Mouse (Mus musculus): Measurements from ENCODE around the gene Eif5a. TPM values are rescaled to one million over a fixed set of nuclear protein-coding genes. Genes with fewer than 3 reads are reported as not detected.
A peak's percentile ranks its signal among the peaks of the same experiment; 100 is the strongest.
"Not testable (repeated sequence)": the region's sequence is repeated elsewhere in the genome, so short reads cannot be mapped to it uniquely, and the experiment has no call there.

Gene Eif5a
- polyA plus RNA-seq, 1 experiment from 2014 or later: 2,006 TPM

DNA sequence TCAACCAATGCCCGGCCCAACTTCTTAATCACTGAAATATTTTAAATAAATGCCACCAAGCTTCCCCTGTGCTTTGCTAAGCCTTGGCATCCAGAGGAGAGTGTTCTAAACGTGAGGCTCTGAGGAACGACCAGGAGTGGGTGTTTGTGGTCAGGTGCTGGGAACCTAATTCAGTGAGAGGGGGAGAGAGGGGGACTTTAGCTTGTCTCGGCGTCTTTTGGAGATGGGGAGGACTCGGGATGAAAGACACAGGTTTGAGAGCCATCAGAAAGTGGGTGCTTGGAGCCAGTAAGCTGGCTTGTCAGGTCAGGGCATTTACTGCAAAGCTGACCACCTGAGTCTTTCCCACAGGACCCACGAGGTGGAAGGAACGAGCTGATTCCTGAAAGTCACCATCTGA lies 10.0 kb upstream of the Eif5a start:
- Histone ChIP-seq H3K27ac (ENCODE audit: low read depth) (no peak overlapping the region), H3K9ac (no peak overlapping the region), H3K36me3 (ENCODE audit: insufficient read depth) (no peaks in the 10 kb centered on the region), H3K9me3 (ENCODE audit: low read depth, low read length) (no peaks in the 10 kb centered on the region), H3K27me3 (ENCODE audit: insufficient read depth, low read length) (peaks cover 20% of the 10 kb centered on the region), H3K4me3 (ENCODE audit: low read depth, low read length) (no peak overlapping the region), H3K4me2 (no peak overlapping the region), H3K4me1 (ENCODE audit: insufficient read depth) (peaks cover 6% of the 10 kb centered on the region; the same call in 1 of the 2 replicates)
- 64% methylated on average over 8 of the region's 8 CpGs for WGBS
- ATAC-seq (ENCODE audit: insufficient read depth) (no peak), DNase-seq (no peak)
- TF ChIP-seq CTCF (IDR thresholded peaks at IDR 0.05; ENCODE audit: low read depth): no peak

DNA sequence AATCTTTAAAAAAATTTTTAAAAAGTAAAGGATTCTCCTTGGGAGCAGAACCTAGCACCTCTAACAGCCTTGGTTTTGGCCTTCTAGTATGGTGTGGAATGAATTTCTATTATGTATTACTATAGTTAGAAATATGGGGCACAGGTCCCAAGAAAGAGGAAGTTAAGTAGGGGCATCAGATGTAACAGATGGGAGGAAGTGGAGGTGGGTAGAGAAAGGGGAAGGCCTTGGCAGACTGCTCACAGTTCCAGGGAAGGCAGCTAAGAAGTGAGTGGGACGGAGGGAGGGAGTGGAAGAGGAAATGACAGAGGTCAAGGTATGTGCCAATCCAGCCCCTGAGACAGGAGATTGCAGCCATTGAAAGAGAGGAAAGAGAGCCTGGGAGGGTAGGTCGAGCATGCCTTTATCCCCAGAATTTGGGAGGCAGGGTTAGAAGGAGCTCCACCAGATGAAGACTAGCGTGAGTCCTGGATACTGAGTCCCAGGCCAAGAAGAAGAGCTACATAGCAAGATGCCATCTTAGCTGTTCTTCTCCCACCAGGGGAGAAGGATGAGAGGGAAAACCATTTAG lies 9.3 kb upstream of the Eif5a start:
- H3K27ac ChIP-seq (ENCODE audit: low read depth): no peak overlapping the region
- H3K4me2 ChIP-seq: no peak overlapping the region
- H3K4me3 ChIP-seq (ENCODE audit: low read depth, low read length): no peak overlapping the region
- H3K9me3 ChIP-seq (ENCODE audit: low read depth, low read length): no peaks in the 10 kb centered on the region
- H3K27me3 ChIP-seq (ENCODE audit: insufficient read depth, low read length): peaks cover 15% of the 10 kb centered on the region
- H3K4me1 ChIP-seq (ENCODE audit: insufficient read depth): peaks cover 2% of the 10 kb centered on the region; the same call in 1 of the 2 replicates
- ATAC-seq (ENCODE audit: insufficient read depth): no peak
- H3K36me3 ChIP-seq (ENCODE audit: insufficient read depth): no peaks in the 10 kb centered on the region
- WGBS: 67% methylated on average over 3 of the region's 3 CpGs
- TF ChIP-seq CTCF (IDR thresholded peaks at IDR 0.05; ENCODE audit: low read depth): no peak
- H3K9ac ChIP-seq: no peak overlapping the region
- no peak for DNase-seq

DNA sequence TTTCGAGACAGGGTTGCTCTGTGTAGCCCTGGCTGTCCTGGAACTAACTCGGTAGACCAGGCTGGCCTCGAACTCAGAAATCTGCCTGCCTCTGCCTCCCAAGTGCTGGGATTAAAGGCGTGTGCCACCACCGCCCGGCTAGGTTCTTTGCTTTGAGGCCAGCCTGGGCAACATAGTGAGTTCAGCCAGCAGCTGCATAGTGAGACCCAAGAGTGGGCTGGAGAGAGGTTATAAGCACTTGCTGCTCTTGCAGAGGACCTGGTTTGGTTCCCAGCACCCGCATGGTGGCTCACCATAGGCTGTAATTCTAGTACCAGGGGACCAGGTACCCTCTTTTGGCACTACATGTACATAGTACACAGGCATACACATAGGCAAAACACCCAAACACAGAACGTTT lies 8.4 kb upstream of the Eif5a start:
- not testable (repeated sequence) for H3K9me3 ChIP-seq (ENCODE audit: low read depth, low read length); H3K9ac ChIP-seq; H3K4me1 ChIP-seq (ENCODE audit: insufficient read depth); DNase-seq; ATAC-seq (ENCODE audit: insufficient read depth); H3K4me2 ChIP-seq; H3K27ac ChIP-seq (ENCODE audit: low read depth); H3K4me3 ChIP-seq (ENCODE audit: low read depth, low read length); H3K27me3 ChIP-seq (ENCODE audit: insufficient read depth, low read length); H3K36me3 ChIP-seq (ENCODE audit: insufficient read depth)
- WGBS: 83% methylated on average over 8 of the region's 8 CpGs

DNA sequence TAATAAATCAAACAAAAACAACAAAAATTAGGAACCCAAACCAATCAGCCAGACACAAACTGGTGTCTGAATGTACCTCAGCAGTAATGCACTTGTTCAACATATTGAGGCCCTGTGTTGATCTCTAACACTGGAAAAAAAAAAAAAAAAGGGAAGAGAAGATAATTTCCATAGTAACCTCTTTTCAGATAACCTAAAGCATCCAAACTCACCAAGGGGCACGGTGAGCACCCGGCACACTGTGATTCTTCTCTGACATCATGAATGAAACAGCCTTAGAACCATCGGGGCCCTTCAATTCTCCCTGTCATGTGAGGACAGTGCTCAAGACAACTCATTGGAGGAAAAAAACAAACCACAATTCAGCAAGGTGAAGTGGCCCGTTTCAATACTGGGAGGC lies 8.0 kb upstream of the Eif5a start:
- ATAC-seq (ENCODE audit: insufficient read depth) (no peak), DNase-seq (no peak)
- Histone ChIP-seq H3K27me3 (ENCODE audit: insufficient read depth, low read length) (peaks cover 1% of the 10 kb centered on the region; the same call in 1 of the 2 replicates), H3K36me3 (ENCODE audit: insufficient read depth) (no peaks in the 10 kb centered on the region), H3K4me2 (no peak overlapping the region), H3K4me3 (ENCODE audit: low read depth, low read length) (no peak overlapping the region), H3K9ac (no peak overlapping the region), H3K9me3 (ENCODE audit: low read depth, low read length) (no peaks in the 10 kb centered on the region), H3K27ac (ENCODE audit: low read depth) (no peak overlapping the region), H3K4me1 (ENCODE audit: insufficient read depth) (no peaks in the 10 kb centered on the region; the same call in 1 of the 2 replicates)
- 19% methylated on average over 4 of the region's 4 CpGs for WGBS
- TF ChIP-seq CTCF (IDR thresholded peaks at IDR 0.05; ENCODE audit: low read depth): no peak

DNA sequence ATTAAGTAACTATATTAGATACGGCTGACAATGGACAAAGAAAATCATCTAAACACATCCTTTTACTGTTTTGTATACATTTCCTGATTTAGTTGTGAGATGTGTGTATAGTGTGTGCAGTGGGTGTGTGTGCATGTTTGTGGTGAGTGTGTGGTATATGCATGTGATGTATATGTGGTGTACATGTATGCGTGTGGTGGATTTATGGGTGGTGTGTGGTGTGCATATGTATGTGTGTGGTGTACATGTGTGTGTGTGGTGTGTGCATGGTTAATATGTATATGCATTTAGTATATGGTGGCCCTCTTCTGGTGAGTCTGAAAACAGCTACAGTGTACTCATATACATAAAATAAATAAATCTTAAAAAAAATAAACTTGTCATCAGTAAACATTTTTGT lies 5.7 kb upstream of the Eif5a start:
- no peak for TF ChIP-seq CTCF (IDR thresholded peaks at IDR 0.05; ENCODE audit: low read depth)
- Histone ChIP-seq H3K27ac (ENCODE audit: low read depth) (no peak overlapping the region), H3K4me2 (no peak overlapping the region), H3K36me3 (ENCODE audit: insufficient read depth) (no peaks in the 10 kb centered on the region), H3K9ac (no peak overlapping the region), H3K27me3 (ENCODE audit: insufficient read depth, low read length) (no peaks in the 10 kb centered on the region), H3K4me3 (ENCODE audit: low read depth, low read length) (no peak overlapping the region), H3K9me3 (ENCODE audit: low read depth, low read length) (no peaks in the 10 kb centered on the region), H3K4me1 (ENCODE audit: insufficient read depth) (no peaks in the 10 kb centered on the region)
- ATAC-seq (ENCODE audit: insufficient read depth): no peak
- no peak for DNase-seq
- WGBS: 92% methylated on average over 2 of the region's 2 CpGs

DNA sequence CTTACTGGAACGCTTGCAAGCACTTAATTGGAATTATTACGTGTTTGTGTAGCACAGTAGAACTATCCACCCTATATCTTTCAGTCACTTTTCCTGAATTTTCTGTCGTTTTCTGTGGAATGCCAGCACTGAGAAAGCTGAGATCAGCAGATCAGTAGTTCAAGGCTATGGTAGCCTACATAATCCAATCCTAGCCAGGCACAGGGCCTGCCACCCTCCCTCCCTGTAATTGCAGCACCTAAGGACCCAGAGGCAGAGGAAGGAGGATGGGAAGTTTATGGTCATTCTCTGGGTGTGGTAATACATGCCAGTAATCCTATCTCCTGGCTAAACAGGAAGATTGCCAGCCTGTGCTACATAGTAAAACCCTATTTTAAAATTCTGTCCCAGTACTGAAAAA lies 1.0 kb upstream of the Eif5a start:
- Histone ChIP-seq H3K9ac (peak overlapping the region; percentile 13), H3K4me3 (ENCODE audit: low read depth, low read length) (peak overlapping the region; percentile 97; the same call in 1 of the 2 replicates), H3K36me3 (ENCODE audit: insufficient read depth) (peaks cover 18% of the 10 kb centered on the region), H3K9me3 (ENCODE audit: low read depth, low read length) (no peaks in the 10 kb centered on the region), H3K27ac (ENCODE audit: low read depth) (0 out of 2 replicates have a peak overlapping the region, but pooled peaks have one; percentile 21), H3K4me2 (peak overlapping the region; percentile 67), H3K27me3 (ENCODE audit: insufficient read depth, low read length) (no peaks in the 10 kb centered on the region), H3K4me1 (ENCODE audit: insufficient read depth) (peaks cover 4% of the 10 kb centered on the region; the same call in 1 of the 2 replicates)
- WGBS: 55% methylated on average over 3 of the region's 3 CpGs
- DNase-seq (no peak), ATAC-seq (ENCODE audit: insufficient read depth) (no peak)
- TF ChIP-seq CTCF (IDR thresholded peaks at IDR 0.05; ENCODE audit: low read depth): no peak

DNA sequence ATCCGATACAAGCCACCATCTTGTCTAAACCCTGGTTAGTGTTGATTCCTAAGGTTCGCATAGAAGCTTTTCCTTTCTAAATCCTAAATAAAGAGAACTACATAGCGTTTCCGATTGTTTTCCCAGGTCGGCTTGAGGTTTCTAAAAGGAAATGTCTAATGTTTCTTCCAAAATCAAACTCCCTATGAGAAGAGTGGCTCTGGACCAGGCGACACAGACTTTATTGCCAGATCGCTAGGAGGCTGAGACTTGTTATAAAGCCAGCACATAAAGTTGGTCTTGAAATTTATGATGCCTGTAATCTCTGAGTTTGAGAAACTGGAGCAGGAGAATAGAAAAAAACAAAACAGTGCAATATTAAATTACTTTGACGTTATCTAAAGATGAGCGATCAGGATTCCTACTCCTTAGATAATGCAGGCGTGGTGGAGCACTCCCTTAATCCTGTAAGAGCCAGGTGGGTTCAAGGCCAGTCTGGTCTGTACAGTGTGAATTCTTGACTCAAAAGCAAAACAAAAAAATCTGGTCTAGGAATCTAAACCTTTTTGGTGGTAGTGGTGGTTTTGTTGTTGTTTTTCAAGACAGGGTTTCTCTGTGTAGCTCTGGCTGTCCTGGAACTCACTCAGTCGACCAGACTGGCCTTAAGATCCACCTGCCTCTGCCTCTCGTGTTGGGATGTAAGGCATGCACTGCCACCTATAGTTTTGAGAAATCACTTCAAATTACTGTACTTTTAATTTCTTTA lies 426 bp upstream of the Eif5a start:
- Histone ChIP-seq H3K4me3 (ENCODE audit: low read depth, low read length) (peak overlapping the region; percentile 97), H3K27ac (ENCODE audit: low read depth) (peak overlapping the region; percentile 97), H3K27me3 (ENCODE audit: insufficient read depth, low read length) (no peaks in the 10 kb centered on the region), H3K4me2 (peak overlapping the region; percentile 67), H3K9ac (peak overlapping the region; percentile 59), H3K9me3 (ENCODE audit: low read depth, low read length) (no peaks in the 10 kb centered on the region), H3K4me1 (ENCODE audit: insufficient read depth) (peaks cover 4% of the 10 kb centered on the region; the same call in 1 of the 2 replicates), H3K36me3 (ENCODE audit: insufficient read depth) (peaks cover 24% of the 10 kb centered on the region)
- no peak for DNase-seq
- ATAC-seq (ENCODE audit: insufficient read depth): no peak
- TF ChIP-seq CTCF (IDR thresholded peaks at IDR 0.05; ENCODE audit: low read depth): no peak; the same call in 1 of the 2 replicates
- WGBS: 1% methylated on average over 12 of the region's 12 CpGs
